Mouse (Mus musculus) adrenal gland, postnatal 4 days (tissue): Measurements from ENCODE around the gene Gm34302. TPM values are rescaled to one million over a fixed set of nuclear protein-coding genes. Genes with fewer than 3 reads are reported as not detected.

ENCODE experiments used
- DNase-seq, 2 experiments: peaks; one replicate each; pipeline ENCODE4 v3.0.0; 2021 to 2022; ENCODE audit warnings: low spot score in 2 of 2, mixed read lengths in 2 of 2
- long read RNA-seq, 2 experiments: library from polyadenylated mRNA; stranded (forward); transcript quantifications; one replicate each; pipeline ENCODE4 v2.0.0; 2021
- total RNA-seq, 2 experiments: library from RNA; stranded (reverse); gene quantifications; 2 replicates each; pipeline ENCODE4 v1.2.3; 2021

Gm34302 gene
- total RNA-seq, result 1 to 10 TPM in 1 of 2 experiments, not detected in 1; 2.6 TPM
- long read RNA-seq, experiment 1, result 0 reads
- long read RNA-seq, experiment 2, result 0 reads

- no peak for DNase-seq
These were observed at the start of gene Gm34302 for GRCm38 (mm10) chr3:63483726-63484125. Gene Gm34302, minus strand, starts transcription at chr3:63483879.

- DNase-seq, result no peak
These were observed 48.2 kb upstream of the Gm34302 start for GRCm38 (mm10) chr3:63531847-63532246.

- no peak for DNase-seq
These were observed 34.0 kb upstream of the Gm34302 start for GRCm38 (mm10) chr3:63517681-63518080.

- DNase-seq, result peak; percentile 16 to 20
These were observed 32.6 kb upstream of the Gm34302 start for GRCm38 (mm10) chr3:63516279-63516678.

GRCm38 (mm10) chr3:63511316-63511715 is 27.6 kb upstream of the Gm34302 start:
- DNase-seq, result no peak

GRCm38 (mm10) chr3:63509484-63509883 is 25.8 kb upstream of the Gm34302 start:
- DNase-seq, result no peak

GRCm38 (mm10) chr3:63508924-63509323 is 25.2 kb upstream of the Gm34302 start:
- no peak for DNase-seq

- no peak for DNase-seq
These were observed 20.8 kb upstream of the Gm34302 start for GRCm38 (mm10) chr3:63504433-63504832.

GRCm38 (mm10) chr3:63494625-63495382 is 11.1 kb upstream of the Gm34302 start:
- no peak for DNase-seq

GRCm38 (mm10) chr3:63493563-63493962 is 9.9 kb upstream of the Gm34302 start:
- no peak for DNase-seq

GRCm38 (mm10) chr3:63440426-63441125 is 43.1 kb downstream of the Gm34302 start:
- DNase-seq, result no peak

GRCm38 (mm10) chr3:63439738-63440137 is 43.9 kb downstream of the Gm34302 start:
- DNase-seq, result no peak

- DNase-seq, result no peak
These were observed 44.8 kb downstream of the Gm34302 start for GRCm38 (mm10) chr3:63438898-63439297.

Other genes starting within 250 kb of the Gm34302 start
- 10 to 100 TPM; 27.5 to 45.8 TPM for gene Mme, start 242.3 kb downstream of the Gm34302 start, total RNA-seq